Mouse (Mus musculus): ENCODE measurements around the gene Exosc10.

DNA sequence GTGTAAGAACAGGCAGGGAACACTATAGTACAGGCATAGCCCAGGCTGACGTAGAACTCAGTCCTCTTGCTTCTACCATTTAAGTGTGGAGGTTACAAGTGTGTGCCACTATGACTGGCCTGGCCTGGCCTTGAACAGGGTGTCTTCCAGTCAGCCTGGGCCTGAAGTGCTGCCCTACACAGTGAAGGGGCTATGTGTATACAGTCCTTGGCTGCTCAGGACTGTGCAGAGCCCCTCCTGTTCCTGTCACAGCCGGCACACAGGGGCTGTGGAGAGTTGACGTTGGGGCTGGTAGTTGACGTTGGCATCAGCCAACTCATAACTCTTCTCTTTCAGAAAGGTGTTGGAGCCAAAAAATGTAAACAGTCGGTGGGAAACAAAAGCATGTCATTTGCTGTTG, 23.2 kb downstream of the Exosc10 start:
- TF ChIP-seq CTCF (IDR thresholded peaks at IDR 0.05) (no peak), POLR2A (IDR thresholded peaks at IDR 0.05; ENCODE audit: insufficient read depth, low read depth, low read length) (no peak)

Measured in heart, adult 2 months (tissue).